Mouse (Mus musculus) liver, embryonic 16.5 days (tissue): ENCODE data around the gene Ptgis. TPM values are rescaled to one million over a fixed set of nuclear protein-coding genes. Genes with fewer than 3 reads are reported as not detected.

Source experiments
- ATAC-seq: fragments of 200-750 bp; cut with Nextera tagmentation; 2 replicates; pipeline ENCODE4 v1.8.0; 2017; ENCODE audit warnings: low read depth, mild to moderate bottlenecking, moderate number of reproducible peaks, moderate library complexity
- H3K27ac ChIP-seq: fragments of 300-500 bp; sonication (generic); 2 replicates; pipeline ENCODE4 v1.5.1; 2014; ENCODE audit warnings: mild to moderate bottlenecking, low read length
- H3K27me3 ChIP-seq: fragments of 300-500 bp; sonication (generic); 2 replicates; pipeline ENCODE4 v1.6.1; 2014; ENCODE audit warnings: low read depth, low read length, mixed read lengths; ENCODE audit not compliant: control insufficient read depth, insufficient read depth
- H3K36me3 ChIP-seq: fragments of 300-500 bp; sonication (generic); 2 replicates; pipeline ENCODE4 v1.6.1; 2014; ENCODE audit warnings: mild to moderate bottlenecking; ENCODE audit not compliant: control insufficient read depth, insufficient read depth
- H3K4me1 ChIP-seq: fragments of 300-500 bp; sonication (generic); 2 replicates; pipeline ENCODE4 v1.6.1; 2014; ENCODE audit warnings: low read depth, low read length, mixed read lengths; ENCODE audit not compliant: control insufficient read depth
- H3K4me2 ChIP-seq: fragments of 300-500 bp; sonication (generic); 2 replicates; pipeline ENCODE4 v1.6.1; 2014; ENCODE audit warnings: low read depth, low read length, mixed read lengths
- H3K4me3 ChIP-seq: fragments of 300-500 bp; sonication (generic); 2 replicates; pipeline ENCODE4 v1.5.1; 2014; ENCODE audit warnings: low read depth, mild to moderate bottlenecking, low read length
- H3K9ac ChIP-seq: fragments of 300-500 bp; sonication (generic); 2 replicates; pipeline ENCODE4 v1.6.1; 2014; ENCODE audit warnings: low read depth, low read length
- H3K9me3 ChIP-seq: fragments of 300-500 bp; sonication (generic); replicated peaks from 2 replicates; pipeline ENCODE4 v1.6.1; 2016; ENCODE audit warnings: low read length; ENCODE audit not compliant: control insufficient read depth
- WGBS: fragments of 180-500 bp; shearing (Covaris S2); extraction: QIAGEN DNeasy Blood & Tissue Kit; methylation state at CpG from one replicate; pipeline ENCODE4 v1.1.7; 2014; ENCODE audit not compliant: insufficient replicate concordance; 5-methylcytosine and 5-hydroxymethylcytosine counted together
- polyA plus RNA-seq: library from polyadenylated mRNA; unstranded; fragments of >200 nt; fragmentation: Nextera tagmentation; extraction: Ambion mirVana; gene quantifications from 2 replicates; pipeline ENCODE4 v1.2.1, GENCODE M21; 2015

Gene Ptgis
- polyA plus RNA-seq, 1 experiment from 2014 or later = 1.2 TPM

GRCm38 (mm10) chr2:167162516-167163021 lies 77.8 kb downstream of the Ptgis start:
- Histone ChIP-seq H3K4me2 (no peak overlapping the region), H3K4me1 (no peaks in the 10 kb centered on the region), H3K4me3 (no peak overlapping the region), H3K9ac (no peak overlapping the region), H3K36me3 (no peaks in the 10 kb centered on the region), H3K27me3 (no peaks in the 10 kb centered on the region), H3K9me3 (no peaks in the 10 kb centered on the region), H3K27ac (no peak overlapping the region)
- ATAC-seq = no peak
- 64% methylated on average over 10 of the region's 10 CpGs for WGBS

- 72% methylated on average over 4 of the region's 4 CpGs for WGBS
- no peak overlapping the region for H3K4me3 ChIP-seq
Measured at GRCm38 (mm10) chr2:167159721-167160120, 80.7 kb downstream of the Ptgis start.

GRCm38 (mm10) chr2:167158780-167159179 lies 81.6 kb downstream of the Ptgis start:
- H3K4me3 ChIP-seq = no peak overlapping the region
- H3K4me2 ChIP-seq = no peak overlapping the region
- ATAC-seq = no peak

More at GRCm38 (mm10) chr2:167159721-167160120, 80.7 kb downstream of the Ptgis start:
- H3K4me2 ChIP-seq = no peak overlapping the region
- H3K9me3 ChIP-seq = no peaks in the 10 kb centered on the region
- no peak for ATAC-seq
- H3K9ac ChIP-seq = no peak overlapping the region
- H3K4me1 ChIP-seq = no peaks in the 10 kb centered on the region
- H3K27me3 ChIP-seq = no peaks in the 10 kb centered on the region
- no peaks in the 10 kb centered on the region for H3K36me3 ChIP-seq
- no peak overlapping the region for H3K27ac ChIP-seq

GRCm38 (mm10) chr2:167156118-167156715 lies 84.2 kb downstream of the Ptgis start:
- no peak overlapping the region for H3K27ac ChIP-seq
- H3K9me3 ChIP-seq = no peaks in the 10 kb centered on the region

More at GRCm38 (mm10) chr2:167158780-167159179, 81.6 kb downstream of the Ptgis start:
- Histone ChIP-seq H3K4me1 (no peaks in the 10 kb centered on the region), H3K9me3 (no peaks in the 10 kb centered on the region), H3K36me3 (no peaks in the 10 kb centered on the region), H3K27ac (no peak overlapping the region), H3K9ac (no peak overlapping the region), H3K27me3 (no peaks in the 10 kb centered on the region)
- 58% methylated on average over 5 of the region's 5 CpGs for WGBS

GRCm38 (mm10) chr2:167155541-167155973 lies 84.8 kb downstream of the Ptgis start:
- no peak for ATAC-seq
- no peak overlapping the region for H3K27ac ChIP-seq
- 41% methylated on average over 4 of the region's 4 CpGs for WGBS

More at GRCm38 (mm10) chr2:167156118-167156715, 84.2 kb downstream of the Ptgis start:
- Histone ChIP-seq H3K36me3 (no peaks in the 10 kb centered on the region), H3K4me2 (no peak overlapping the region), H3K27me3 (no peaks in the 10 kb centered on the region), H3K9ac (no peak overlapping the region), H3K4me1 (no peaks in the 10 kb centered on the region), H3K4me3 (no peak overlapping the region)
- 46% methylated on average over 9 of the region's 9 CpGs for WGBS
- no peak for ATAC-seq

GRCm38 (mm10) chr2:167150880-167151279 lies 89.5 kb downstream of the Ptgis start:
- Histone ChIP-seq H3K4me3 (no peak overlapping the region), H3K9ac (no peak overlapping the region), H3K27me3 (no peaks in the 10 kb centered on the region), H3K36me3 (no peaks in the 10 kb centered on the region), H3K9me3 (no peaks in the 10 kb centered on the region), H3K4me2 (no peak overlapping the region), H3K4me1 (no peaks in the 10 kb centered on the region), H3K27ac (no peak overlapping the region)
- no peak for ATAC-seq
- WGBS = 60% methylated on average over 6 of the region's 6 CpGs

More at GRCm38 (mm10) chr2:167155541-167155973, 84.8 kb downstream of the Ptgis start:
- Histone ChIP-seq H3K4me2 (no peak overlapping the region), H3K4me3 (no peak overlapping the region), H3K27me3 (no peaks in the 10 kb centered on the region), H3K9me3 (no peaks in the 10 kb centered on the region), H3K9ac (no peak overlapping the region), H3K4me1 (no peaks in the 10 kb centered on the region), H3K36me3 (no peaks in the 10 kb centered on the region)

GRCm38 (mm10) chr2:167150135-167150534 lies 90.3 kb downstream of the Ptgis start:
- ATAC-seq = no peak
- WGBS = 76% methylated on average over 7 of the region's 7 CpGs
- no peaks in the 10 kb centered on the region; the same call in 1 of the 2 replicates for H3K27me3 ChIP-seq

GRCm38 (mm10) chr2:167149035-167149434 lies 91.4 kb downstream of the Ptgis start:
- Histone ChIP-seq H3K27me3 (peaks cover 8% of the 10 kb centered on the region), H3K27ac (no peak overlapping the region), H3K4me2 (no peak overlapping the region), H3K36me3 (no peaks in the 10 kb centered on the region), H3K9me3 (no peaks in the 10 kb centered on the region), H3K4me3 (no peak overlapping the region), H3K4me1 (no peaks in the 10 kb centered on the region), H3K9ac (no peak overlapping the region)
- 58% methylated on average over 6 of the region's 6 CpGs for WGBS
- ATAC-seq = no peak

More at GRCm38 (mm10) chr2:167150135-167150534, 90.3 kb downstream of the Ptgis start:
- H3K9me3 ChIP-seq = no peaks in the 10 kb centered on the region
- H3K4me3 ChIP-seq = no peak overlapping the region
- no peaks in the 10 kb centered on the region for H3K4me1 ChIP-seq
- no peak overlapping the region for H3K27ac ChIP-seq
- no peak overlapping the region for H3K4me2 ChIP-seq
- no peak overlapping the region for H3K9ac ChIP-seq
- no peaks in the 10 kb centered on the region for H3K36me3 ChIP-seq

- H3K36me3 ChIP-seq = no peaks in the 10 kb centered on the region
- peak; percentile 72 for ATAC-seq
- H3K27ac ChIP-seq = no peak overlapping the region
- no peaks in the 10 kb centered on the region for H3K4me1 ChIP-seq
- H3K9me3 ChIP-seq = no peaks in the 10 kb centered on the region
- no peak overlapping the region for H3K4me2 ChIP-seq
- no peak overlapping the region for H3K9ac ChIP-seq
- 57% methylated on average over 7 of the region's 8 CpGs for WGBS
- H3K27me3 ChIP-seq = peaks cover 8% of the 10 kb centered on the region
- H3K4me3 ChIP-seq = no peak overlapping the region
Measured at GRCm38 (mm10) chr2:167147708-167148107, 92.7 kb downstream of the Ptgis start.
